Comparison of ENCODE assay signal across 10 mouse cellular contexts in genomic region chr7:127750131-127751127, GRCm38 (mm10). TPM values are rescaled to one million over a fixed set of nuclear protein-coding genes. Genes with fewer than 3 reads are reported as not detected.
A peak's percentile ranks its signal among the peaks of the same experiment; 100 is the strongest.
DNase-seq lines count a peak whose midpoint lies in the region; ATAC-seq and TF ChIP-seq lines count a peak whose summit lies in the region.
"Had no signal": no experiment of that assay in that cellular context is flagged by ENCODE, and none has a peak within 500 bp of the region (broad histone marks: within the 10 kb centered on the region; RNA-seq: fewer than 3 reads in every experiment).

No protein-coding gene starts in this region.

- H3K36me3 ChIP-seq in heart, adult 2 months (ENCODE audit: control insufficient read depth, insufficient read depth, low read length) = no peaks in the 10 kb centered on the region
- H3K36me3 ChIP-seq in neural tube, embryonic 12.5 days = peaks cover 74% of the 10 kb centered on the region
- peaks cover 73% of the 10 kb centered on the region for H3K36me3 ChIP-seq in neural tube, embryonic 15.5 days

- no peak for TF ChIP-seq CTCF in heart, adult 2 months (IDR thresholded peaks at IDR 0.05)

- no peak overlapping the region for H3K4me3 ChIP-seq in heart, adult 2 months
- H3K4me3 ChIP-seq in neural tube, embryonic 12.5 days = no peak overlapping the region
- no peak overlapping the region for H3K4me3 ChIP-seq in neural tube, embryonic 15.5 days (replicated peaks)
- H3K4me3 ChIP-seq: heart, embryonic 13.5 days had no signal

- H3K4me1 ChIP-seq in heart, adult 2 months (ENCODE audit: control insufficient read depth, insufficient read depth, low read length) = no peaks in the 10 kb centered on the region
- peaks cover 20% of the 10 kb centered on the region for H3K4me1 ChIP-seq in neural tube, embryonic 12.5 days
- peaks cover 43% of the 10 kb centered on the region for H3K4me1 ChIP-seq in neural tube, embryonic 15.5 days

- no peaks in the 10 kb centered on the region for H3K27me3 ChIP-seq in heart, adult 2 months (ENCODE audit: control insufficient read depth, insufficient read depth, low read length)
- H3K27me3 ChIP-seq in neural tube, embryonic 12.5 days (replicated peaks) = no peaks in the 10 kb centered on the region
- H3K27me3 ChIP-seq in neural tube, embryonic 15.5 days (replicated peaks) = no peaks in the 10 kb centered on the region

- H3K4me2 ChIP-seq in neural tube, embryonic 12.5 days (replicated peaks) = no peak overlapping the region
- H3K4me2 ChIP-seq in neural tube, embryonic 15.5 days = no peak overlapping the region
- H3K4me2 ChIP-seq: heart, embryonic 13.5 days had no signal

- no peak overlapping the region for H3K9ac ChIP-seq in heart, adult 2 months (ENCODE audit: low read depth, low read length)
- 0 out of 2 replicates have a peak overlapping the region, but pooled peaks have one; percentile 9 for H3K9ac ChIP-seq in neural tube, embryonic 12.5 days
- H3K9ac ChIP-seq in neural tube, embryonic 15.5 days (replicated peaks) = no peak overlapping the region
- H3K9ac ChIP-seq: heart, embryonic 13.5 days had no signal

- H3K79me2 ChIP-seq in heart, adult 2 months (replicated peaks; ENCODE audit: control insufficient read depth, insufficient read depth, low read length) = no peaks in the 10 kb centered on the region

- 88% methylated on average over 19 of the region's 19 CpGs for WGBS in heart, adult 2 months
- WGBS in neural tube, embryonic 12.5 days = 91% methylated on average over 19 of the region's 19 CpGs
- WGBS in neural tube, embryonic 15.5 days = 87% methylated on average over 19 of the region's 19 CpGs

- DNase-seq in heart, adult 11 months = peak; percentile 91
- no peak for DNase-seq in heart, adult 2 months
- peak; percentile 78 for DNase-seq in fat pad, adult 2 months (ENCODE audit: extremely low read depth, low read depth, low spot score)
- peak; percentile 31 for DNase-seq in right cerebral cortex, postnatal 14 days
- DNase-seq in spleen, postnatal 36 days (ENCODE audit: low spot score in 2 of 2) = no peak

- TF ChIP-seq POLR2A in heart, adult 2 months (IDR thresholded peaks at IDR 0.05; ENCODE audit: insufficient read depth, low read depth, low read length) = no peak

- no peak for ATAC-seq in neural tube, embryonic 12.5 days (ENCODE audit: low FRiP score, low read depth)
- ATAC-seq in neural tube, embryonic 15.5 days (ENCODE audit: low FRiP score) = no peak
- ATAC-seq in megakaryocyte, adult 5-6 weeks (ENCODE audit: poor library complexity, severe bottlenecking) = no peak

- intact Hi-C loops in heart, adult 2 months (cut with DNase I) = no loop called here

- TF ChIP-seq EP300 in heart, adult 2 months (IDR thresholded peaks at IDR 0.05; ENCODE audit: insufficient read depth, low read depth, low read length) = no peak

- no peaks in the 10 kb centered on the region for H3K9me3 ChIP-seq in neural tube, embryonic 12.5 days
- H3K9me3 ChIP-seq in neural tube, embryonic 15.5 days (replicated peaks) = no peaks in the 10 kb centered on the region
- H3K9me3 ChIP-seq: heart, embryonic 13.5 days had no signal

- no peak overlapping the region for H3K27ac ChIP-seq in heart, adult 2 months
- no peak overlapping the region for H3K27ac ChIP-seq in neural tube, embryonic 12.5 days
- no peak overlapping the region for H3K27ac ChIP-seq in neural tube, embryonic 15.5 days (replicated peaks)
- H3K27ac ChIP-seq: heart, embryonic 13.5 days had no signal

RNA-seq across cellular contexts. Expression of gene Fbxl19, which starts 6.1 kb away (rescaled TPM):
- 1 to 10 TPM; 3.3 to 3.4 TPM for total RNA-seq in heart, adult 2 months (2021)
- polyA plus RNA-seq in heart, adult 2 months (2012; rRNA removed) = 4.1 and 4.8 TPM in 2 replicates
- polyA plus RNA-seq in neural tube, embryonic 12.5 days (2016; fragmentation: Nextera tagmentation; extraction: Ambion mirVana) = 10.2 and 13.0 TPM in 2 replicates
- 6.9 and 8.7 TPM in 2 replicates for polyA plus RNA-seq in neural tube, embryonic 15.5 days (2015; fragmentation: Nextera tagmentation; extraction: Ambion mirVana)
- 2.1 TPM in 2 replicates for total RNA-seq in megakaryocyte, adult 5-6 weeks (2015)
- total RNA-seq in megakaryocyte, adult 5-6 weeks (2017) = 5.8 and 6.2 TPM in 2 replicates

RNA-seq across cellular contexts. Expression of gene Ctf2, which starts 18.5 kb away (rescaled TPM):
- total RNA-seq in heart, adult 2 months (2021) = not detected
- not detected in 2 replicates for polyA plus RNA-seq in heart, adult 2 months (2012; rRNA removed)
- polyA plus RNA-seq in neural tube, embryonic 12.5 days (2016; fragmentation: Nextera tagmentation; extraction: Ambion mirVana) = 0.22 and 0.28 TPM in 2 replicates
- 0.09 and 0.13 TPM in 2 replicates for polyA plus RNA-seq in neural tube, embryonic 15.5 days (2015; fragmentation: Nextera tagmentation; extraction: Ambion mirVana)
- not detected in 2 replicates for total RNA-seq in megakaryocyte, adult 5-6 weeks (2015)
- total RNA-seq in megakaryocyte, adult 5-6 weeks (2017) = not detected in 2 replicates
- total RNA-seq: layer of hippocampus, adult 18-20 months had no signal
- polyA plus RNA-seq: heart, embryonic 13.5 days had no signal

RNA-seq across cellular contexts. Expression of gene Orai3, which starts 19.2 kb away (rescaled TPM):
- total RNA-seq in heart, adult 2 months (2021) = 10 to 100 TPM; 21.9 to 23.5 TPM
- 27.5 and 31.7 TPM in 2 replicates for polyA plus RNA-seq in heart, adult 2 months (2012; rRNA removed)
- polyA plus RNA-seq in neural tube, embryonic 12.5 days (2016; fragmentation: Nextera tagmentation; extraction: Ambion mirVana) = 7.9 and 9.9 TPM in 2 replicates
- 8.6 and 13.5 TPM in 2 replicates for polyA plus RNA-seq in neural tube, embryonic 15.5 days (2015; fragmentation: Nextera tagmentation; extraction: Ambion mirVana)
- 30.9 and 33.7 TPM in 2 replicates for total RNA-seq in megakaryocyte, adult 5-6 weeks (2015)
- 29.5 and 32.7 TPM in 2 replicates for total RNA-seq in megakaryocyte, adult 5-6 weeks (2017)

RNA-seq across cellular contexts. Expression of gene Setd1a, which starts 26.0 kb away (rescaled TPM):
- total RNA-seq in heart, adult 2 months (2021) = 10 to 100 TPM; 16.3 to 18.5 TPM
- polyA plus RNA-seq in heart, adult 2 months (2012; rRNA removed) = 7.1 and 8.6 TPM in 2 replicates
- 20.3 and 22.5 TPM in 2 replicates for polyA plus RNA-seq in neural tube, embryonic 12.5 days (2016; fragmentation: Nextera tagmentation; extraction: Ambion mirVana)
- 17.8 and 19.5 TPM in 2 replicates for polyA plus RNA-seq in neural tube, embryonic 15.5 days (2015; fragmentation: Nextera tagmentation; extraction: Ambion mirVana)
- total RNA-seq in megakaryocyte, adult 5-6 weeks (2015) = 35.2 and 43.3 TPM in 2 replicates
- total RNA-seq in megakaryocyte, adult 5-6 weeks (2017) = 7.7 and 9.8 TPM in 2 replicates

RNA-seq across cellular contexts. Expression of gene Gm49388, which starts 35.0 kb away (rescaled TPM):
- total RNA-seq in heart, adult 2 months (2021) = 1 to 10 TPM; 1.6 to 2.6 TPM
- polyA plus RNA-seq in heart, adult 2 months (2012; rRNA removed) = not detected in 2 replicates
- not detected in 2 replicates for polyA plus RNA-seq in neural tube, embryonic 12.5 days (2016; fragmentation: Nextera tagmentation; extraction: Ambion mirVana)
- not detected in 2 replicates for polyA plus RNA-seq in neural tube, embryonic 15.5 days (2015; fragmentation: Nextera tagmentation; extraction: Ambion mirVana)
- not detected in 2 replicates for total RNA-seq in megakaryocyte, adult 5-6 weeks (2015)
- total RNA-seq in megakaryocyte, adult 5-6 weeks (2017) = not detected in 2 replicates
- polyA plus RNA-seq: heart, embryonic 13.5 days had no signal

Comparison
In these comparisons a context has a peak if more than half of its experiments do, and no peak if none do; other contexts are left out.
1. DNase-seq: peak in heart, adult 11 months (single experiment), fat pad, adult 2 months (single experiment) and right cerebral cortex, postnatal 14 days (single experiment); none in heart, adult 2 months (0 of 2) and spleen, postnatal 36 days (0 of 2).